Mouse (Mus musculus): ENCODE results near the gene Far1. TPM values are rescaled to one million over a fixed set of nuclear protein-coding genes. Genes with fewer than 3 reads are reported as not detected.
A peak's percentile ranks its signal among the peaks of the same experiment; 100 is the strongest.

The Far1 gene
- total and polyA plus RNA-seq, 3 experiments = 26.4 to 34.2 TPM; not detected in 1

- TF ChIP-seq UBTF (IDR thresholded peaks at IDR 0.05; ENCODE audit: borderline replicate concordance, insufficient read depth, low read depth, low read length) = no peak
Measured at GRCm38 (mm10) chr7:113518419-113518818, 4.8 kb downstream of the Far1 start (continued).

- Histone ChIP-seq H3K79me2 (ENCODE audit: control insufficient read depth, insufficient read depth, low read length, poor library complexity) (peaks cover 47% of the 10 kb centered on the region), H3K27me3 (ENCODE audit: control insufficient read depth in 1 of 2, insufficient read depth in 2 of 2, low read length in 2 of 2) (no peaks in the 10 kb centered on the region), H3K4me1 (ENCODE audit: control insufficient read depth in 1 of 2, insufficient read depth in 2 of 2, low read length in 2 of 2) (peaks cover 12 to 45% of the 10 kb centered on the region in 2 experiments), H3K36me3 (ENCODE audit: control insufficient read depth in 1 of 2, insufficient read depth in 2 of 2, low read length in 2 of 2) (peaks cover 0 to 59% of the 10 kb centered on the region in 2 experiments; a peak in 2 of 4 replicates), H3K9me3 (replicated peaks; ENCODE audit: insufficient read depth, low read length) (no peaks in the 10 kb centered on the region), H3K4me3 (ENCODE audit: control insufficient read depth in 1 of 2, insufficient read depth in 1 of 2, low read depth in 2 of 2, low read length in 2 of 2) (peak overlapping the region; percentile 14 to 57; a peak in 3 of 4 replicates), H3K27ac (ENCODE audit: control insufficient read depth, low read depth, low read length) (peak overlapping the region; percentile 75), H3K9ac (ENCODE audit: control insufficient read depth, low read depth, low read length, poor library complexity, severe bottlenecking) (peak overlapping the region; percentile 65)
- no peak for DNase-seq (ENCODE audit: low read depth, low spot score)
- no peak for TF ChIP-seq EP300 (IDR thresholded peaks at IDR 0.05; ENCODE audit: low read depth in 1 of 2, low read length in 2 of 2)
- TF ChIP-seq TCF12 (IDR thresholded peaks at IDR 0.05; ENCODE audit: low read depth, low read length) = no peak
- TF ChIP-seq CHD1 (IDR thresholded peaks at IDR 0.05; ENCODE audit: low read depth, low read length) = 0 out of 2 replicates have a peak, but pooled peaks have one; percentile 18
Measured at GRCm38 (mm10) chr7:113518961-113519360, 5.3 kb downstream of the Far1 start.

- peaks cover 5 to 16% of the 10 kb centered on the region in 2 experiments; a peak in 3 of 4 replicates for H3K4me1 ChIP-seq (ENCODE audit: control insufficient read depth in 1 of 2, insufficient read depth in 2 of 2, low read length in 2 of 2)
- no peaks in the 10 kb centered on the region; the same call in 1 of the 2 replicates for H3K79me2 ChIP-seq (ENCODE audit: control insufficient read depth, insufficient read depth, low read length, poor library complexity)
- no peaks in the 10 kb centered on the region for H3K27me3 ChIP-seq (ENCODE audit: control insufficient read depth in 1 of 2, insufficient read depth in 2 of 2, low read length in 2 of 2)
- H3K36me3 ChIP-seq (ENCODE audit: control insufficient read depth in 1 of 2, insufficient read depth in 2 of 2, low read length in 2 of 2) = peaks cover 25 to 31% of the 10 kb centered on the region in 2 experiments
- no peak overlapping the region for H3K4me3 ChIP-seq (ENCODE audit: control insufficient read depth in 1 of 2, insufficient read depth in 1 of 2, low read depth in 2 of 2, low read length in 2 of 2)
- peak overlapping the region; percentile 53; the same call in 1 of the 2 replicates for H3K27ac ChIP-seq (ENCODE audit: control insufficient read depth, low read depth, low read length)
- DNase-seq (ENCODE audit: low read depth, low spot score) = peak; percentile 91
- H3K9me3 ChIP-seq (replicated peaks; ENCODE audit: insufficient read depth, low read length) = no peaks in the 10 kb centered on the region
- H3K9ac ChIP-seq (ENCODE audit: control insufficient read depth, low read depth, low read length, poor library complexity, severe bottlenecking) = no peak overlapping the region
- TF ChIP-seq TAL1 (IDR thresholded peaks at IDR 0.05; ENCODE audit: low read length) = peak; percentile 78
- TF ChIP-seq MYC (IDR thresholded peaks at IDR 0.05; ENCODE audit: low read depth, low read length) = peak; percentile 53; the same call in 1 of the 2 replicates
- TF ChIP-seq MAX (IDR thresholded peaks at IDR 0.05; ENCODE audit: low read length) = peak; percentile 75
- TF ChIP-seq GABPA (IDR thresholded peaks at IDR 0.05; ENCODE audit: low read depth, low read length) = no peak
- TF ChIP-seq ZNF384 (IDR thresholded peaks at IDR 0.05; ENCODE audit: low read depth, low read length) = no peak
- TF ChIP-seq POLR2AphosphoS2 (IDR thresholded peaks at IDR 0.05; ENCODE audit: low read length) = 0 out of 2 replicates have a peak, but pooled peaks have one; percentile 49
- TF ChIP-seq CHD1 (IDR thresholded peaks at IDR 0.05; ENCODE audit: low read depth, low read length) = no peak
- no peak; the same call in 1 of the 2 replicates for TF ChIP-seq MAFK (IDR thresholded peaks at IDR 0.05; ENCODE audit: borderline replicate concordance, low read depth, low read length)
- TF ChIP-seq SIN3A (IDR thresholded peaks at IDR 0.05; ENCODE audit: low read length) = peak; percentile 87
- TF ChIP-seq MXI1 (IDR thresholded peaks at IDR 0.05; ENCODE audit: low read depth, low read length) = peak; percentile 53; the same call in 1 of the 2 replicates
- peak; percentile 71 for TF ChIP-seq USF1 (IDR thresholded peaks at IDR 0.05; ENCODE audit: low read depth, low read length)
- peak; percentile 90 for TF ChIP-seq GATA1 (IDR thresholded peaks at IDR 0.05; ENCODE audit: low read depth, low read length)
- no peak; the same call in 1 of the 2 replicates for TF ChIP-seq E2F4 (IDR thresholded peaks at IDR 0.05; ENCODE audit: borderline replicate concordance, low read depth, low read length)
- peak; percentile 97 to 99 for TF ChIP-seq EP300 (IDR thresholded peaks at IDR 0.05; ENCODE audit: low read depth in 1 of 2, low read length in 2 of 2)
- TF ChIP-seq MEF2A (IDR thresholded peaks at IDR 0.05; ENCODE audit: extremely low read depth, insufficient replicate concordance, low read depth, low read length, poor library complexity, severe bottlenecking) = 0 out of 2 replicates have a peak, but pooled peaks have one; percentile 53
- peak; percentile 39; the same call in 1 of the 2 replicates for TF ChIP-seq MAZ (IDR thresholded peaks at IDR 0.05; ENCODE audit: low read depth, low read length)
- peak; percentile 83; the same call in 1 of the 2 replicates for TF ChIP-seq RCOR1 (IDR thresholded peaks at IDR 0.05; ENCODE audit: low read depth, low read length)
- peak; percentile 87 for TF ChIP-seq ETS1 (IDR thresholded peaks at IDR 0.05; ENCODE audit: low read depth, low read length)
- peak; percentile 93 for TF ChIP-seq TCF12 (IDR thresholded peaks at IDR 0.05; ENCODE audit: low read depth, low read length)
- TF ChIP-seq MYB (IDR thresholded peaks at IDR 0.05; ENCODE audit: low read depth, low read length) = peak; percentile 97
Measured at GRCm38 (mm10) chr7:113543158-113543557, 29.5 kb downstream of the Far1 start.
